Mouse (Mus musculus): ENCODE measurements around the gene Pou1f1.

Gene Pou1f1

GRCm38 (mm10) chr16:65520211-65520610, at the start of gene Pou1f1:
Pou1f1 (plus strand) TSS chr16:65520511.
- no peak for DNase-seq

GRCm38 (mm10) chr16:65470650-65471049, 49.7 kb upstream of the Pou1f1 start:
- no peak for DNase-seq

GRCm38 (mm10) chr16:65472472-65473001, 47.8 kb upstream of the Pou1f1 start:
- peak; percentile 21 for DNase-seq

- no peak for DNase-seq
These were observed 34.6 kb upstream of the Pou1f1 start for GRCm38 (mm10) chr16:65485726-65486125.

- no peak for DNase-seq
These were observed 24.3 kb upstream of the Pou1f1 start for GRCm38 (mm10) chr16:65496030-65496429.

- DNase-seq: peak; percentile 37
These were observed 23.3 kb upstream of the Pou1f1 start for GRCm38 (mm10) chr16:65497049-65497448.

- no peak for DNase-seq
These were observed 6.1 kb upstream of the Pou1f1 start for GRCm38 (mm10) chr16:65514223-65514622.

- DNase-seq: no peak
These were observed 5.7 kb downstream of the Pou1f1 start for GRCm38 (mm10) chr16:65526004-65526403.

- no peak for DNase-seq
These were observed 6.4 kb downstream of the Pou1f1 start for GRCm38 (mm10) chr16:65526695-65527094.

GRCm38 (mm10) chr16:65529589-65529988, 9.3 kb downstream of the Pou1f1 start:
- no peak for DNase-seq

GRCm38 (mm10) chr16:65531663-65532062, 11.4 kb downstream of the Pou1f1 start:
- no peak for DNase-seq

GRCm38 (mm10) chr16:65533315-65533999, 13.1 kb downstream of the Pou1f1 start:
- peak; percentile 53 for DNase-seq

- DNase-seq: no peak
These were observed 23.5 kb downstream of the Pou1f1 start for GRCm38 (mm10) chr16:65543676-65544293.

GRCm38 (mm10) chr16:65548960-65549359, 28.6 kb downstream of the Pou1f1 start:
- peak; percentile 7 for DNase-seq

GRCm38 (mm10) chr16:65550814-65551213, 30.5 kb downstream of the Pou1f1 start:
- DNase-seq: no peak

- no peak for DNase-seq
These were observed 34.0 kb downstream of the Pou1f1 start for GRCm38 (mm10) chr16:65554267-65554666.

GRCm38 (mm10) chr16:65557369-65557768, 37.1 kb downstream of the Pou1f1 start:
- DNase-seq: no peak

GRCm38 (mm10) chr16:65559591-65559990, 39.3 kb downstream of the Pou1f1 start:
- peak; percentile 50 for DNase-seq

- peak; percentile 10 for DNase-seq
These were observed 41.0 kb downstream of the Pou1f1 start for GRCm38 (mm10) chr16:65560996-65561962.

GRCm38 (mm10) chr16:65561963-65562863, 41.9 kb downstream of the Pou1f1 start, which contains the start of gene Chmp2b:
Chmp2b (minus strand) TSS chr16:65562726.
- DNase-seq: peak; percentile 89

- DNase-seq: no peak
These were observed 42.5 kb downstream of the Pou1f1 start for GRCm38 (mm10) chr16:65562864-65563206.

GRCm38 (mm10) chr16:65564306-65564705, 44.0 kb downstream of the Pou1f1 start:
- no peak for DNase-seq

Measured in lung, postnatal 36 days (tissue).